Mouse (Mus musculus) natural killer cell, adult 2 months (primary cell): Measurements from ENCODE around the gene Rnf115.

ENCODE experiments used
- DNase-seq, 2 experiments: peaks; one replicate each; pipeline ENCODE4 v3.0.0; 2022; ENCODE audit warnings: low spot score in 2 of 2

Rnf115 gene

GRCm38 (mm10) chr3:96834587-96835348 is 107.3 kb downstream of the Rnf115 start:
- DNase-seq = no peak

- no peak for DNase-seq
These were observed 109.0 kb downstream of the Rnf115 start for GRCm38 (mm10) chr3:96836414-96836813.

- no peak for DNase-seq
These were observed 111.7 kb downstream of the Rnf115 start for GRCm38 (mm10) chr3:96838996-96839645.
